Mouse (Mus musculus) monocyte, adult 59 days (primary cell): ENCODE results near the gene Dcps. TPM values are rescaled to one million over a fixed set of nuclear protein-coding genes. Genes with fewer than 3 reads are reported as not detected.

Source experiments
- total RNA-seq, 2 experiments: library from RNA; stranded (reverse); gene quantifications; one replicate each; pipeline ENCODE4 v1.2.4; 2023

Dcps gene
- 10 to 100 TPM; 27.9 to 32.4 TPM for total RNA-seq

GRCm38 (mm10) chr9:35175251-35176123 is at the start of gene Dcps:
TSS of gene Dcps (minus strand) at chr9:35176061.

GRCm38 (mm10) chr9:35210542-35211474 is 34.9 kb upstream of the Dcps start, which contains the start of gene Foxred1:
TSS of gene Foxred1 (minus strand) at chr9:35211055.

GRCm38 (mm10) chr9:35199772-35200471 is 24.1 kb upstream of the Dcps start, which contains the start of the genes Srpr and Tirap:
TSS of gene Srpr (plus strand) at chr9:35200175.
TSS of gene Tirap (minus strand) at chr9:35200291.

GRCm38 (mm10) chr9:35119168-35119567 is 56.7 kb downstream of the Dcps start, which contains the start of gene St3gal4:
TSS of gene St3gal4 (minus strand) at chr9:35119268.

Other genes with a start within 250 kb of the Dcps start
- 100 to 1,000 TPM; 173 to 175 TPM for gene St3gal4, start 56.8 kb downstream of the Dcps start, total RNA-seq
- 10 to 100 TPM; 82.8 to 88.7 TPM for gene Srpr, start 24.1 kb upstream of the Dcps start, total RNA-seq
- 10 to 100 TPM; 22.4 to 25.3 TPM for gene Tirap, start 24.2 kb upstream of the Dcps start, total RNA-seq
- 10 to 100 TPM; 26.9 to 31.7 TPM for gene Foxred1, start 35.0 kb upstream of the Dcps start, total RNA-seq
- 10 to 100 TPM; 26.8 to 27.8 TPM for gene Fam118b, start 91.7 kb upstream of the Dcps start, total RNA-seq
- gene Rpusd4, start 91.8 kb upstream of the Dcps start, total RNA-seq: 10 to 100 TPM; 21.3 to 21.8 TPM
- 1 to 10 TPM; 2.7 to 2.9 TPM for gene Cdon, start 245.1 kb upstream of the Dcps start, total RNA-seq